Mouse (Mus musculus) heart, embryonic 14.5 days (tissue): ENCODE results near the gene Fam189a2. TPM values are rescaled to one million over a fixed set of nuclear protein-coding genes. Genes with fewer than 3 reads are reported as not detected.
A peak's percentile ranks its signal among the peaks of the same experiment; 100 is the strongest.

ENCODE experiments used
- ATAC-seq: fragments of 200-750 bp; cut with Nextera tagmentation; 2 replicates; pipeline ENCODE4 v1.8.0; 2017; ENCODE audit warnings: low read depth, moderate TSS enrichment; ENCODE audit not compliant: insufficient number of reproducible peaks, insufficient read depth, low FRiP score
- H3K27ac ChIP-seq, 2 experiments: fragments of 200-500 bp in 1 of 2; fragments of 300-500 bp in 1 of 2; sonication (generic) in 1 of 2; replicated peaks in 1 of 2; 2 replicates each; pipeline ENCODE4 v1.5.1; 2012 to 2014; ENCODE audit warnings: low read depth in 2 of 2, low read length in 2 of 2, control low read depth in 1 of 2, mild to moderate bottlenecking in 1 of 2, mixed read lengths in 1 of 2; ENCODE audit not compliant: control insufficient read depth in 1 of 2, insufficient read depth in 1 of 2
- H3K27me3 ChIP-seq: fragments of 300-500 bp; sonication (generic); 2 replicates; pipeline ENCODE4 v1.6.1; 2014; ENCODE audit warnings: mild to moderate bottlenecking, low read length, control low read depth; ENCODE audit not compliant: control insufficient read depth, insufficient read depth
- H3K36me3 ChIP-seq: fragments of 300-500 bp; sonication (generic); 2 replicates; pipeline ENCODE4 v1.6.1; 2014; ENCODE audit warnings: mild to moderate bottlenecking, control low read depth, low read length, mixed read lengths; ENCODE audit not compliant: control insufficient read depth, insufficient read depth
- H3K4me1 ChIP-seq, 2 experiments: fragments of 200-500 bp in 1 of 2; fragments of 300-500 bp in 1 of 2; sonication (generic) in 1 of 2; 2 replicates each; pipeline ENCODE4 v1.6.1; 2012 to 2014; ENCODE audit warnings: low read length in 2 of 2, control low read depth in 1 of 2, mixed read lengths in 1 of 2; ENCODE audit not compliant: control insufficient read depth in 2 of 2, insufficient read depth in 2 of 2
- H3K4me2 ChIP-seq: fragments of 300-500 bp; sonication (generic); 2 replicates; pipeline ENCODE4 v1.6.1; 2014; ENCODE audit warnings: mild to moderate bottlenecking, low read length
- H3K4me3 ChIP-seq, 2 experiments: fragments of 200-500 bp in 1 of 2; fragments of 300-500 bp in 1 of 2; sonication (generic) in 1 of 2; 2 replicates each; pipeline ENCODE4 v1.5.1; 2012 to 2014; ENCODE audit warnings: low read length in 2 of 2, mild to moderate bottlenecking in 2 of 2, control low read depth in 1 of 2, low read depth in 1 of 2, moderate library complexity in 1 of 2; ENCODE audit not compliant: control insufficient read depth in 1 of 2, insufficient read depth in 1 of 2
- H3K9ac ChIP-seq: fragments of 300-500 bp; sonication (generic); 2 replicates; pipeline ENCODE4 v1.6.1; 2014; ENCODE audit warnings: mild to moderate bottlenecking, low read length
- H3K9me3 ChIP-seq: fragments of 300-500 bp; sonication (generic); 2 replicates; pipeline ENCODE4 v1.6.1; 2016; ENCODE audit warnings: low read length, control low read depth; ENCODE audit not compliant: control insufficient read depth
- WGBS: fragments of 180-500 bp; shearing (Covaris S2); extraction: QIAGEN DNeasy Blood & Tissue Kit; methylation state at CpG from one replicate; pipeline ENCODE4 v1.1.7; 2014; 5-methylcytosine and 5-hydroxymethylcytosine counted together
- polyA plus RNA-seq: library from polyadenylated mRNA; unstranded; fragments of >200 nt; fragmentation: Nextera tagmentation; extraction: Ambion mirVana; gene quantifications from 2 replicates; pipeline ENCODE4 v1.2.1, GENCODE M21; 2014

Gene Fam189a2
- polyA plus RNA-seq: 12.6 and 17.8 TPM in 2 replicates

- Histone ChIP-seq H3K27me3 (no peaks in the 10 kb centered on the region), H3K9ac (peak within 1 kb of the TSS; percentile 95), H3K4me1 (peaks cover 8 to 30% of the 10 kb centered on the region in 2 experiments; a peak in 3 of 4 replicates), H3K4me2 (peak within 1 kb of the TSS; percentile 75), H3K4me3 (peak within 1 kb of the TSS; percentile 69 to 86), H3K36me3 (no peaks in the 10 kb centered on the region), H3K27ac (peak within 1 kb of the TSS; percentile 77 to 96), H3K9me3 (0 out of 2 replicates have a peak, but pooled peaks cover under 1% of the 10 kb centered on the region)
- under 1% methylated on average over 57 of the region's 65 CpGs for WGBS
- ATAC-seq: peak; percentile 82
Measured at GRCm38 (mm10) chr19:24030871-24031556, at the start of gene Fam189a2. TSS of gene Fam189a2 (minus strand) at chr19:24031019.

DNA sequence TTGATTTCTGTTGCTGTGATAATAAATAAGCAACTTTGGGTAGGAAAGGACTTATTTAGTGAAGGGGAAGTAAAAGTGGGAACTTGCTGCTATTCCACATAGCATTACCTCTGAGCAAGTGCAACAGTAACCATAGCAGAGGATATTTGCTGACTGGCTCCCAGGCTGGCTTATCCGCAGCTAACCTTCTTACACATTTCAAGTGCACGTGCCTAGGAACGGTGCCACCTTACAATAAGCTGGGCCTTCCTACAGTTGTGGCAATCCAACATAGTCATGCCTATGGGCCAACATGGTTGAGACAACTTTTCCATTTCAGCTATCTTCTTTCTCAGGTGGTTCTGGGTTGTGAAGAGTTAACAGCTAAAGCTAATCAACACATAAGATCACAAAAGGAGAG is 46.8 kb upstream of the Fam189a2 start:
- Histone ChIP-seq H3K4me1 (peaks cover 14 to 19% of the 10 kb centered on the region in 2 experiments), H3K27me3 (no peaks in the 10 kb centered on the region), H3K9me3 (peaks cover 6% of the 10 kb centered on the region; the same call in 1 of the 2 replicates), H3K9ac (no peak overlapping the region), H3K27ac (no peak overlapping the region), H3K36me3 (no peaks in the 10 kb centered on the region), H3K4me2 (no peak overlapping the region), H3K4me3 (no peak overlapping the region)
- 88% methylated on average over 3 of the region's 3 CpGs for WGBS
- ATAC-seq: no peak

DNA sequence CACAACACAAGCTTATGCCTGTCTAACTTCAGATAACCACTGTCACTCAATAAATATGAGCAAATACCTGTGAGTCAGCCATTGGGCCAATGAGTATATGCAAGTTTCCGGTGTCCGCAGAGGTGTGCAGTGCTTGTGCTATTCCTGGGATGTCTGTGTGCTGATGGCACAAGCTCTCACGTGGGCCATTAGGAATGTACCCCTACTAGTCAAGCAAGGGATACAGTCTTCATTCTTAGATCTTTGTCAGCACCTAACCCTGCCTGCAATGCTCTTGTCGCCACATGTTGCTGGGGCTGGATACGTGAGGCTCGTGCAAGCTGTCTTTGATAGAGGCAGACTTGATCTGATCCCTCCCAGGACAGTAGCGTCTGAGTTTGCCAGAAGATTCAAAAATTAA is 45.7 kb upstream of the Fam189a2 start:
- no peak overlapping the region for H3K4me3 ChIP-seq
- no peak overlapping the region for H3K4me2 ChIP-seq
- no peak overlapping the region for H3K27ac ChIP-seq
- no peak overlapping the region for H3K9ac ChIP-seq
- peaks cover 14 to 19% of the 10 kb centered on the region in 2 experiments for H3K4me1 ChIP-seq
- WGBS: 56% methylated on average over 7 of the region's 7 CpGs
- H3K27me3 ChIP-seq: no peaks in the 10 kb centered on the region
- H3K36me3 ChIP-seq: no peaks in the 10 kb centered on the region
- H3K9me3 ChIP-seq: peaks cover 6% of the 10 kb centered on the region; the same call in 1 of the 2 replicates
- ATAC-seq: no peak

DNA sequence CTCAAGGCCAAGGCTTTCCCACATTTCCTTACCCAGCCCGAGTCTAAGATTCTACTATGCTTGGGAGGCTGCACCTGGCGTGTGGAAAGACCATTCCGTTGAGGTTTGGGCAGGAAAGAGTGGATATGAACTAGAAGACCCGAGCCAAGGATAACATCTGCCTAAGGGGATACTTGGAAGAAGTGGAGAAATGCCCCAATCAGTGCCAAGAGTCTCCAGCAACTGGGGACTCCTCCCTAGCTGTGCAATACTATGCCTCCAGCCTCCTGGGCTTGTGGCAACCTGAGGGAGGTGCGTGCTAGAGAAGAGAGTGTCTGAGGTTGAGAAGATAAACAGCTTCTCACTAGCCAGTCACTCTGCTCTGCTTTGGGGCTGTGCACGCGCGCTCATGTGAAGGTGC is 45.1 kb upstream of the Fam189a2 start:
- H3K9ac ChIP-seq: no peak overlapping the region
- no peaks in the 10 kb centered on the region for H3K36me3 ChIP-seq
- no peak overlapping the region for H3K4me3 ChIP-seq
- H3K9me3 ChIP-seq: peaks cover 6% of the 10 kb centered on the region; the same call in 1 of the 2 replicates
- H3K4me2 ChIP-seq: no peak overlapping the region
- H3K27me3 ChIP-seq: no peaks in the 10 kb centered on the region
- ATAC-seq: no peak
- WGBS: 72% methylated on average over 8 of the region's 8 CpGs
- H3K4me1 ChIP-seq: peaks cover 11 to 15% of the 10 kb centered on the region in 2 experiments
- H3K27ac ChIP-seq: no peak overlapping the region

DNA sequence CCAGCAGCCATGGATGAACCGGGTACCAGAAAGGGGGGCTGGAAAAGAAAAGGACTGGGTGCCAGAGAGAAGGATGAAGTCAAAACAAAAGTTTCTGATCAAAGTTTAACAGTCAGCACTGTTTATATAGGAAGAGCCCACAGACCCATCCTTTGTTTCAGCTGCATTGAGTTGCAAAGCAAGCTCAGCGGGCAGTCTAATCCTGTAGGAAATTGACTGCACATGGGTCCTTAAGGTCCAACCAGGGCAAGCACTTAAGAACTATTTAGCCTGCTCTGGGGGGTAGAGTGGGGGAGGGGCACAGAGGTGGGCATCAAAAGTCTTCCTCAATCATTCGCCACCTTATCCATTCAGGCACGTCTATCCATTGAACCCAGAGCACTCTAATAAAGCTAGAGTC is 42.3 kb upstream of the Fam189a2 start:
- Histone ChIP-seq H3K36me3 (no peaks in the 10 kb centered on the region), H3K27ac (no peak overlapping the region), H3K9me3 (peaks cover 6% of the 10 kb centered on the region; the same call in 1 of the 2 replicates), H3K4me2 (no peak overlapping the region), H3K9ac (no peak overlapping the region), H3K4me3 (no peak overlapping the region), H3K27me3 (no peaks in the 10 kb centered on the region), H3K4me1 (peaks cover 2 to 6% of the 10 kb centered on the region in 2 experiments; a peak in 2 of 4 replicates)
- 72% methylated on average over 4 of the region's 4 CpGs for WGBS
- no peak for ATAC-seq

DNA sequence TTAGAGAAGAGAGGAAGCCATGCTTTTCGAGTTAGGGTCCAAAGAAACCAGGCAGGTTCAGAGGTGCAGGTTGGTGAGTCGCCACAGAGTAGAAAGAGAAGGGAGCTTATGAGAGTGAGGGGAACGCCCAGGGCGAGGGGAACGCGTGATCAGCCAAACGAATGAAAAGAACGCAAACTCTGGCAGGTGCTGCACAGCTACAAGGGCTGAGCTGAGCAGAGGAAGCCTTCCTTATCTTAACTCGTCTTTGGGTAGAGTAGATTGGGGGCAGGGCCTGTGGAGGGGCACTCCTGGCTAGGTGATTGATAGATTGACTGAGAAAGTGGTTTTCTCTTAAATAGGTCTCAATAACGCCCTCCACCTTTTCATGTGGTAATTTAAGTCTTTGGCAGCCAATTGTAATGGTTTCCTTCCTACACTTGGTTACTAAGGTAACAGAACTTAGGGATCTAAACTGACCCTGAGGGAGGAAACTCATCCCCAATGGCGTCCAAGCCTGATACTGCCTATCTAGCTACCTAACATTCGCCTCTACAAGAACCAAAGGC is 33.6 kb upstream of the Fam189a2 start:
- Histone ChIP-seq H3K4me3 (no peak overlapping the region), H3K9me3 (no peaks in the 10 kb centered on the region), H3K36me3 (no peaks in the 10 kb centered on the region), H3K27me3 (no peaks in the 10 kb centered on the region), H3K4me2 (no peak overlapping the region), H3K4me1 (peaks cover 3 to 6% of the 10 kb centered on the region in 2 experiments; a peak in 2 of 4 replicates), H3K27ac (no peak overlapping the region), H3K9ac (no peak overlapping the region)
- no peak for ATAC-seq
- 52% methylated on average over 12 of the region's 12 CpGs for WGBS

- H3K9me3 ChIP-seq: no peaks in the 10 kb centered on the region
- no peak overlapping the region for H3K4me3 ChIP-seq
- H3K36me3 ChIP-seq: no peaks in the 10 kb centered on the region
- no peak overlapping the region for H3K4me2 ChIP-seq
- ATAC-seq: no peak
- no peak overlapping the region for H3K27ac ChIP-seq
- H3K9ac ChIP-seq: no peak overlapping the region
- H3K27me3 ChIP-seq: no peaks in the 10 kb centered on the region
- WGBS: 79% methylated on average over 4 of the region's 4 CpGs
- peaks cover 5 to 14% of the 10 kb centered on the region in 2 experiments for H3K4me1 ChIP-seq
Measured at GRCm38 (mm10) chr19:24063585-24063984, 32.8 kb upstream of the Fam189a2 start.
